Mouse (Mus musculus) CD4-positive, CD25-positive, alpha-beta regulatory T cell, adult 2 months (primary cell): ENCODE data around the gene Antxr2.

Experiments used
- DNase-seq: peaks from one replicate; pipeline ENCODE4 v3.0.0-alpha.2; 2012; ENCODE audit warnings: low read depth, low spot score

Antxr2 gene

GRCm38 (mm10) chr5:98030902-98031641 lies at the start of gene Antxr2:
Gene Antxr2, minus strand, starts transcription at chr5:98031043.
- peak; percentile 68 for DNase-seq

DNA sequence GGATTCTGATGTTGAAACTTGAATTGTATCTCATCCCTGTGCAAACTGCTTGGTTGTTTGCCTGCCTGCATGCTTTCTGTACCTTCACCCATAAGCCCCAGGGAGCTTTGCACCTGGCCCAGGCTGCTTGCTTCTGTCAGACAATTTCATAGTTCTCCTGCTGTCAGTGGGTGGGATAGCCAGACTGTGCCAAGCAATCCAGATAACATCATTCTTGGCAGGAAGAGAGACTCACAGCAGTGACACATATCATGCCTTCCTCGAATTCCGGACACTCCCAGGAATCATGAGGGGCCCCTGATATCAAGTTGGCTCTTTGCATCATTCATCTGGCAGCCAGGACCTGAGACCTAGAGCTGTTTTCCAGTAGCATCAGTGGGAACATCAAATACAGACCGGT lies 45.8 kb upstream of the Antxr2 start:
- no peak for DNase-seq

DNA sequence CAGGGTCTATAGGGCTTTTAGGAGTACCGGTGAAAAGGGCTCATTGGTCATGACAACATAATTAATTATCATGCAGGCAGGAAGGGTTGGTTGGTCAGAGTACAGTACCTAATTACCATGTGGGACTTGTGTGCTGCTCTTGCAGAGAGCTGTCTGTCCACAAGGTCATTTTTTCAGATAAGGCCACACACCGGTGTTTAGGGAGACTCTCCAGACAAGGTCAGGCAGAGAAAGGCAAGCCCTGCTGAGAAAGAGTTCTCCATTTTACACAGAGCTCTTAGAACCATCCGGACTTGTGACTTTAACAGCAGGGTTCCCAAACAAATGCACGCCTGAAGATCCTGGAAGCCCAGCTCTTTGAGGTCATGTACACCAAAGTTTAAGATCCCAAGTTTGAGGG lies 38.3 kb upstream of the Antxr2 start:
- DNase-seq, result no peak

GRCm38 (mm10) chr5:98055275-98055674 lies 24.4 kb upstream of the Antxr2 start:
- no peak for DNase-seq

DNA sequence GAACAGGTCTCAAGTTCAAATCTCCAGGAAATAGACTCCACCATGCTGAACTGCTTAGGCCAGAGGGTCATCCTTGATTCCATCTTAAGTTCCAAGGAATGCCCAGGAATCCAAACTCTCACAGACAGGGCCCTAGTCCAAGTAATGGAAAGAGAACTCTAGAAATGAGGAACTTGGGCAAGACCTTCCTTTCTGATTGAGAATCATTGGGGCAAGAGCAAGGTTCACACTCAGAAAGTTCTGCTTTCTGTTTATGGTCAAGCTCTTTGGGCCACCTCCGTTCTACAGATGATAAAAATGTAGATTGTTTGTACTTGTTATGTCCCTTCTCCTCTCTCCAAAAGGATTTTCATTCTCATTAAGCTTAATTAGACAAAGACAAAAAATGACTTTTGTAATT lies 24.0 kb upstream of the Antxr2 start:
- DNase-seq, result no peak

DNA sequence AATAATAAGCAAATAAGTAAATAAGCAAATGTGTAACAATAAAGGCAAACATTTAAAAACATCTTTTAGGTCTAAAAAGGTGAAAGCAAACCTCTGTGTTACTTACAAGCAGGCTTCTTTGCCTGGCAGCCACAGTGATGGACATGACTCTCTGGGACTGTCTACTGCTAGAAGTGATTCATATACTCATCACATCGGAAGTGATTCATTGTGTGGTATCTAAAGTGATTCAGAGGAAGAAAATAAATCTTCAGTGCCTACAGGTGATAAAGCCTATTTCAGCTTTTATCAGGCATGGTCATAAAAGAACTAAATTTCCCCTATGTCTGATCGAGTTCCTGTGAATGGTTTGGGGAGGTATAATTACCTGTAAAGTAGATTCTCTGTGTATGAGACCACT lies 4.1 kb upstream of the Antxr2 start:
- DNase-seq, result peak; percentile 12

GRCm38 (mm10) chr5:98034207-98034606 lies 3.4 kb upstream of the Antxr2 start:
- no peak for DNase-seq

GRCm38 (mm10) chr5:98032803-98033420 lies 2.1 kb upstream of the Antxr2 start:
- DNase-seq, result peak; percentile 77

DNA sequence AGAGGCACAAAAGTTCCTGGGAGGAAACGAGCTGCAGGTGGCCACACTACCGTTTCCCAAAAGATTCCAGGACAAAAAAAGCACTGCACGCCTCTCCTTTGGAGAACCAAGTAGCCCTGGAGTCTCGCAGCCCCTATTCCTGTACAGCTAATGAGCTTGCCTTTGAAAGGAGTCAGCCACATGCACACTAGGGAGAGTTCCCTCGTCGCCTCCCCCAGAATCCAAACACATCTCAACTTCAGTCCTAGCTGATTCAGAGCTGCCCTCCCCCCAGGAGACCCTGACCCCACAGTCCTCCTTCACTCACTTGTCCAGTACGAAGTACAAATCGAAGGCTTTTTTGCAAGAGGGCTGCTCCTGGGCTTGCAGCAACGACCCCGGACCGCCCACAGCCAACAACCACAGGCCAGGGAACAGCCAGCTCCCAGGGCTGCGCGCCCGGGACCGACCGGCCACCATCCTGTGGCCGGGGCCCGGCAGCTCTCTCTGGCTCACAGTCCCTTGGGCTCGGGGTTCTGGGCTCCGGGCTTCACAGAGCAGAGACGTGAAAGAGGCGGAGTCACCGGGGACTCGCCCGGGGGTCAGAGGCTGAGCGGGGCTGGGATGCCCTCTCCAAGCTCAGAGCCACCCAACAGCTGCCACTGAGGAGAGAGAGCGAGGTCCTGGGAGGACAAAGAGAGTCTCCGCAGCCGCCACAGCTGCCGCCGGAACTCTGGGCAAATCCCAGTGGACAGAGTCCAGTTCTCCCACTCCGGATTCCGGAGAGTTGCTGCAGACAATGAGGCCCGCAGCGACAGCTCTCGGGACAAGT lies 547 bp downstream of the Antxr2 start:
- DNase-seq, result peak; percentile 66

- DNase-seq, result no peak
These were observed 3.0 kb downstream of the Antxr2 start for GRCm38 (mm10) chr5:98027688-98028389.

DNA sequence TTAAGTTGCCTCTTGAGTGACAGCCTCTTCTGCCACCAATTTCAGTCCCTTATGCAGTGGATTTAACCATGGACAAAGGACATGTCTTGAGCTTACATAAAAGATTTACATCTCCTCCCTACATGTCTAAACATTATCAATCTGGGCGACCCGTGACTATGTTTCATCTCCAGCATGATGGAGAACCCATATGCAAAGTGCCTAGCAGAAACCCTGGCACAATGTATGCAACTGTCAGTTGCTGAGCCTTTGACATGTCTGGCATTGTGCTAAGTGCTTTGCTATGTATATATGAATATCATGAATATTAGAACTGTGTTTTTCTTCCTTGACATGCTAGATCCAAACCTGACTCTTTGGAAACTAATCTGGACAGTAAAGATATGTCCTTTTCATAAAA lies 4.9 kb downstream of the Antxr2 start:
- DNase-seq, result no peak

DNA sequence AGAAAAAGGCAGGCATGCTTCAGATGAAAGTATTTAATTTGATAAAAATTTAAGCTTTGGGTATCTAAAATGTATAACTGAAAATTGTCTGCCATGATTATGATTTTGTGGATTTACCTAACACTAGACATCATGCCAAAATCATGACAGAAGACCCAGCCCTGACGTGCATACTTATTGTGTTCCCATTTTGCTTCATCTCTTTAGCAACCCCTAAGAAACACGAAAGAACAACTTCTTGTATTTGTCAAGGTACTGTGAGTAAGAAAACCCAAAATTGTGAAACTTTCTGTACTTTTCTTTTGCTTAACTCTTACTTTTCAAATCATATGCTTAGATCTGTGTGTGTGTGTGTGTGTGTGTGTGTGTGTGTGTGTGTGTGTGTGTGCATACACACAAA lies 6.3 kb downstream of the Antxr2 start:
- no peak for DNase-seq

DNA sequence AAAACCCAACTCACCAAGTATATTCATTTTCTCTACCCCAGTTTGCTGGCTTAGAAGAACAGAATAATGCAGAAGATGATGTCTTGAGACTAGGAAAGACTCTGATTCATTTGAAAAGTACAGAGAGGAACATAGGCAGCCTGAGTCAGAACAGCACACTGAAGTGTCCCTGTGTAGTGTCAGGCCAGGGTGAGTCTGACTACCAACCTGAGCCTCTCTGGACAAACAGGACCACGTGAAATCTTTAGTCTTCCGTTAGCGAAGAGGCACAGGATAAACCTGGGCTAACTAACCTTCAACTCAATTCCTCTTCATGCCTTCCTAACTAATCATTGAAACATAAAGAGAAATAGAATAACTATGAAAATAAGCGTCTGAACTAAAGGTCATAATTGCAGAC lies 9.3 kb downstream of the Antxr2 start:
- no peak for DNase-seq

DNA sequence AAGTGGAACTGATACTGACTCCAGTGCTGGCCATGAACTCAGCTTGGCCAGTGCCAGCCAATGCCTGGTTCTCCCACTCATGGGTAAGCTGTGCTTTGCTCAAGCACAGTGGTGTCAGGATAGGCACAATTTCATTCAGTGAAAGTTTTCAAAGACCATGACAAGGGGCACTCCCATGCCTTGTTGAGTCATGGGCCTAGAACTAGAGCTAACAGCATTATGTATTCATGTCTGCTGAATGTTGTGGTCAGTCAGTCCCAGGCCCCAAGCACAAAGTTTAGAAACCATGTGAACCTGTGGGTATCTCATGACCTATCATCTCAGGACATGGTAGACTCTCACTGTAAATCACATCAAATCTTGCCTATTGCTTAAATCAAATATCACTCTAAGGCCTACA lies 10.2 kb downstream of the Antxr2 start:
- no peak for DNase-seq

- DNase-seq, result no peak
These were observed 11.4 kb downstream of the Antxr2 start for GRCm38 (mm10) chr5:98019396-98019795.

GRCm38 (mm10) chr5:98018162-98018561 lies 12.7 kb downstream of the Antxr2 start:
- peak; percentile 70 for DNase-seq

DNA sequence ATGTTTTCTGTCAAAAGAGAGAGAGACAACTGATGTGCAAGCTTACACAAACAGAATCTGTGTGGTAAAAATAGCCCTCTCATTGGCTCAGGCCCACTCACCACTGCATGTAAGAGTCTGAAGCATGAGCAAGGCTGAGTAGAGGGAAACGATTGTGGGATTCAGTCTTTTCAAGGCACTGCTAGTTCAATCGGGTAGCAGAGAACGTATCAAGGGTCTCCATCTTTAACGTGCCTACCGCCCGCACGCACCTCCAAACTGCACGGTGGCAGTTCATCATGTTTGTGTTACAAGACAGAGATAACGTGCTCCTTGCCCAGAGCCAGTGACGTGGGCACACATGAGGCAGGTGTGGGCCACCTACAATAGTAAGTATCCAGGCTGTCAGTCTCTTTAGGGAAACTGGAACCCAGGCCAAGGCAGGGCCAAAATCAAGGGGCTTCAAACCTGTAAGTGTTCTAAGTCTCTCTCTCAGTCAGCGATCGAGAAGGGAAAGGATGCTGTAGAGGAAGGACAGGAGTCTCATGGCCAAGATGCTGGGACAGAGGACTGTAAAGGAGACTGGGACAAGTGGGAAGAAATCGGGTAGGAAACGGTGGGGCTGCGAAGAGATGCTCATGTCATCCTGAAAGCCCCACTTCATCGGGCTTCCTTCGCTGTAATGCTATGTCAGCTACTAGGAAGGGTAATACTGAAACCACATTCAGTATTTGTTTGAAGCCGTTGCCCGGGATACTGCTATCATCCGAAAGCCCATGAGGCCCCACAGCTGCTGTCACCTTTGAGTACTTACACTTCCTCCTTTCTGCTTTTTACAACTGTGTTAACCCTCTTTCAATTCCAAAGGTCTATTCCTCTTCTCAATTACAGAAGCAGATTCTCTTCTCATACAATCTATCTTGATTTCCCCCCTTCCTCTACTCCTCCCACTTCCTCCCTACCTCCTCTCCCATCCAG lies 14.3 kb downstream of the Antxr2 start:
- peak; percentile 91 for DNase-seq

- no peak for DNase-seq
These were observed 25.1 kb downstream of the Antxr2 start for GRCm38 (mm10) chr5:98005751-98006150.

GRCm38 (mm10) chr5:97999261-97999824 lies 31.5 kb downstream of the Antxr2 start:
- no peak for DNase-seq

GRCm38 (mm10) chr5:97996500-97997176 lies 34.2 kb downstream of the Antxr2 start:
- DNase-seq, result no peak
